Mouse (Mus musculus) monocyte, adult 5-6 weeks (primary cell): ENCODE data around the gene Ubqln1. TPM values are rescaled to one million over a fixed set of nuclear protein-coding genes. Genes with fewer than 3 reads are reported as not detected.

Experiments
- ATAC-seq: fragments of 153-309, 156-312 bp; replicated peaks from 2 replicates; pipeline ENCODE4 v1.8.0; 2017; ENCODE audit warnings: mild to moderate bottlenecking; ENCODE audit not compliant: low TSS enrichment, insufficient number of reproducible peaks, severe bottlenecking, poor library complexity, low FRiP score
- total RNA-seq: library from RNA; stranded (forward); fragments of 200-1000, 200-491, 200-594 nt; gene quantifications from 3 replicates; pipeline ENCODE4 v1.2.3, GENCODE M21; 2017

Gene Ubqln1
- total RNA-seq, 1 experiment from 2014 or later, result 45.8 TPM

DNA sequence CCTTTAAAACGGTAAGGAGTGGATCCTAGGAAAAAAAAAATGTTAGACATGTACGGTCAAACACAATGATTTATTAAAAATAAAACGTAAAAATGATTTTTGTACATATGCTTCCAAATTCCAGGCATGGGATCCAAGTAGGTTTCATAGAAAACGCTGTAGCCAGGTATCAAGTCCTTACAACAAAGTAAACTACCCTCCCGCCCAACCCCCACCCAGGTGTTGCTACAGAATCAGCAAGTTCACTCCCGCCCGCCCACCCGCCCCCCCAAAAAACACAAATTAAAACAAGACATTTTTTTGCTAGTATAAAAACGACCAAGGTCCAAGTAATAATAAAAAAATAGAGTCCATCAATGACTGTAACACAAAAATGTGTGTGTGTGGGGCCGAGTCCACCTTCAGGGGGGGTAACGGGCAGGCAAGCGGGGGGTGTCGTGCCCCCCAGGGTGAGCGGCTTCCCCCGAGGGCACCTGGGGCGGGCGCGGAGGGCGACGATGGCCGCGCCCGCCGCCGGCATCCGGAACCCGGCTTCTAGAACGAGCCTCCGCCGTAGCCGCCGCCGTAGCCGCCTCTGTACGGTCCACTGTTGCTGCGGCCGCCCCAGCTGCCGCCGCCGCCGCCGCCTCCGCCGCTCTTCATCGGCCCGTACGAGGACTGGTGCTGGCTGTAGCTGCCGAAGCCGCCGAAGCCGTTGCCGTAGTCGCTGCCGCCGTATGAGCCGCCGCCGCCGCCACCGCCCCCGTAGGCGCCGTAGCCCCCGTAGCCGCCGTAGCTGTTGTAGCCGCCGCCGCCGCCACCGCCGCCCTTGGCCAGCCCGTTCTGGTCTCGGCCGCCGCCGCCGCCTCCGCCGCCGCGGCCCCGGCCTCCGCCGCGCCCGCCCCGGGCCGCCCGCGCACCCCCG, 88.3 kb downstream of the Ubqln1 start:
- ATAC-seq, result no peak

Other genes with a start within 250 kb of the Ubqln1 start
- 0.19 to 0.29 TPM in 2 of 3 replicates, not detected in the other for gene Klhl3, start 102.1 kb downstream of the Ubqln1 start, total RNA-seq
- 47.3 to 65.4 TPM (median 52.6 TPM) in 3 replicates for gene Hnrnpa0, start 87.1 kb downstream of the Ubqln1 start, total RNA-seq
- gene Idnk, start 58.0 kb downstream of the Ubqln1 start, total RNA-seq, result 42.7 to 88.2 TPM (median 44.6 TPM) in 3 replicates
- 0.97 to 3.3 TPM (median 2.5 TPM) in 3 replicates for gene Gkap1, start 60.0 kb upstream of the Ubqln1 start, total RNA-seq
- 0.29 TPM in 1 of 3 replicates, not detected in the others for gene Kif27, start 143.5 kb upstream of the Ubqln1 start, total RNA-seq
- gene 2210016F16Rik, start 169.6 kb upstream of the Ubqln1 start, total RNA-seq, result 16.4 to 20.7 TPM (median 20.3 TPM) in 3 replicates
- gene Rmi1, start 186.6 kb upstream of the Ubqln1 start, total RNA-seq, result 24.3 to 29.6 TPM (median 27.1 TPM) in 3 replicates
- 1,699 to 1,884 TPM (median 1,722 TPM) in 3 replicates for gene Hnrnpk, start 187.7 kb upstream of the Ubqln1 start, total RNA-seq